Mouse (Mus musculus) adrenal gland, postnatal 10 days (tissue): Measurements from ENCODE around the gene Mfap2. TPM values are rescaled to one million over a fixed set of nuclear protein-coding genes. Genes with fewer than 3 reads are reported as not detected.

Experiments
- DNase-seq: peaks from one replicate; pipeline ENCODE4 v3.0.0; 2021; ENCODE audit warnings: mixed read lengths
- total RNA-seq, 2 experiments: library from RNA; stranded (reverse); gene quantifications; 2 replicates each; pipeline ENCODE4 v1.2.3; 2021

Mfap2 gene
- total RNA-seq, 2 experiments from 2014 or later: 46.9 to 50.7 TPM

- DNase-seq: no peak
These were observed 22.7 kb upstream of the Mfap2 start for GRCm38 (mm10) chr4:140987476-140987875.

GRCm38 (mm10) chr4:140988706-140989290 lies 21.4 kb upstream of the Mfap2 start:
- no peak for DNase-seq

- no peak for DNase-seq
These were observed 20.8 kb upstream of the Mfap2 start for GRCm38 (mm10) chr4:140989447-140989846.

- DNase-seq: no peak
These were observed 18.0 kb upstream of the Mfap2 start for GRCm38 (mm10) chr4:140992215-140992614.

GRCm38 (mm10) chr4:140993846-140994245 lies 16.4 kb upstream of the Mfap2 start:
- DNase-seq: no peak

GRCm38 (mm10) chr4:140995811-140996210 lies 14.4 kb upstream of the Mfap2 start:
- no peak for DNase-seq

GRCm38 (mm10) chr4:140996812-140997211 lies 13.4 kb upstream of the Mfap2 start:
- DNase-seq: no peak

- peak; percentile 89 for DNase-seq
These were observed 4.2 kb upstream of the Mfap2 start for GRCm38 (mm10) chr4:141005983-141006382.

- peak; percentile 74 for DNase-seq
These were observed 2.2 kb upstream of the Mfap2 start for GRCm38 (mm10) chr4:141008028-141008427.

GRCm38 (mm10) chr4:141010526-141010925 lies 308 bp downstream of the Mfap2 start:
- DNase-seq: no peak

GRCm38 (mm10) chr4:141010941-141011429 lies 767 bp downstream of the Mfap2 start:
- DNase-seq: no peak

- peak; percentile 30 for DNase-seq
These were observed 1.5 kb downstream of the Mfap2 start for GRCm38 (mm10) chr4:141011556-141012328.

GRCm38 (mm10) chr4:141012558-141012957 lies 2.3 kb downstream of the Mfap2 start:
- no peak for DNase-seq

- no peak for DNase-seq
These were observed 3.9 kb downstream of the Mfap2 start for GRCm38 (mm10) chr4:141014114-141014513.

GRCm38 (mm10) chr4:141014856-141015255 lies 4.6 kb downstream of the Mfap2 start:
- no peak for DNase-seq

GRCm38 (mm10) chr4:141015356-141015755 lies 5.1 kb downstream of the Mfap2 start:
- no peak for DNase-seq

GRCm38 (mm10) chr4:141016311-141016710 lies 6.1 kb downstream of the Mfap2 start:
- DNase-seq: no peak

GRCm38 (mm10) chr4:141017657-141018436 lies 7.6 kb downstream of the Mfap2 start:
- DNase-seq: no peak

GRCm38 (mm10) chr4:141020220-141020619 lies 10.0 kb downstream of the Mfap2 start:
- no peak for DNase-seq

GRCm38 (mm10) chr4:141020811-141021613 lies 10.8 kb downstream of the Mfap2 start:
- peak; percentile 64 for DNase-seq

GRCm38 (mm10) chr4:141021614-141021929 lies 11.4 kb downstream of the Mfap2 start:
- no peak for DNase-seq

- DNase-seq: no peak
These were observed 13.8 kb downstream of the Mfap2 start for GRCm38 (mm10) chr4:141024052-141024451.
